8 mouse cellular contexts compared by ENCODE assay signal in genomic region chr4:133002896-133003295, GRCm38 (mm10). TPM values are rescaled to one million over a fixed set of nuclear protein-coding genes. Genes with fewer than 3 reads are reported as not detected.
DNase-seq lines count a peak whose midpoint lies in the region; ATAC-seq lines count a peak whose summit lies in the region.

No protein-coding gene starts in this region.

- H3K4me1 ChIP-seq in neural tube, embryonic 12.5 days: peaks cover 19% of the 10 kb centered on the region
- H3K4me1 ChIP-seq in hindbrain, embryonic 11.5 days (replicated peaks; ENCODE audit: control insufficient read depth, insufficient read depth, low read length): peaks cover 4% of the 10 kb centered on the region
- H3K4me1 ChIP-seq in neural tube, embryonic 13.5 days (replicated peaks): peaks cover 16% of the 10 kb centered on the region

- no peak overlapping the region for H3K27ac ChIP-seq in neural tube, embryonic 12.5 days
- H3K27ac ChIP-seq in hindbrain, embryonic 11.5 days (ENCODE audit: low read depth, low read length): peak overlapping the region; percentile 14; the same call in 1 of the 2 replicates
- H3K27ac ChIP-seq in neural tube, embryonic 13.5 days (replicated peaks): peak overlapping the region; percentile 71

- no peaks in the 10 kb centered on the region for H3K9me3 ChIP-seq in neural tube, embryonic 12.5 days
- H3K9me3 ChIP-seq in hindbrain, embryonic 11.5 days (ENCODE audit: control insufficient read depth, low read length): no peaks in the 10 kb centered on the region
- no peaks in the 10 kb centered on the region for H3K9me3 ChIP-seq in neural tube, embryonic 13.5 days

- H3K4me2 ChIP-seq in neural tube, embryonic 12.5 days (replicated peaks): 0 out of 2 replicates have a peak overlapping the region, but pooled peaks have one; percentile 22
- H3K4me2 ChIP-seq in hindbrain, embryonic 11.5 days (replicated peaks; ENCODE audit: low read depth, low read length): no peak overlapping the region
- H3K4me2 ChIP-seq in neural tube, embryonic 13.5 days: no peak overlapping the region

- no peak for ATAC-seq in neural tube, embryonic 12.5 days (ENCODE audit: low FRiP score, low read depth)
- ATAC-seq in hindbrain, embryonic 11.5 days (ENCODE audit: low FRiP score): no peak
- peak; percentile 28; the same call in 1 of the 2 replicates for ATAC-seq in neural tube, embryonic 13.5 days (ENCODE audit: low read depth)
- ATAC-seq in erythroblast, adult 5-6 weeks (replicated peaks; ENCODE audit: low FRiP score, poor library complexity, severe bottlenecking): no peak

- H3K36me3 ChIP-seq in neural tube, embryonic 12.5 days: no peaks in the 10 kb centered on the region
- H3K36me3 ChIP-seq in hindbrain, embryonic 11.5 days (ENCODE audit: control insufficient read depth, insufficient read depth, low read length): no peaks in the 10 kb centered on the region
- no peaks in the 10 kb centered on the region for H3K36me3 ChIP-seq in neural tube, embryonic 13.5 days

- H3K9ac ChIP-seq in neural tube, embryonic 12.5 days: no peak overlapping the region
- H3K9ac ChIP-seq in hindbrain, embryonic 11.5 days (ENCODE audit: low read depth, low read length): no peak overlapping the region
- H3K9ac ChIP-seq in neural tube, embryonic 13.5 days: no peak overlapping the region

- 37% methylated on average over 10 of the region's 10 CpGs for WGBS in neural tube, embryonic 12.5 days
- 45% methylated on average over 10 of the region's 10 CpGs for WGBS in hindbrain, embryonic 11.5 days
- 24% methylated on average over 10 of the region's 10 CpGs for WGBS in neural tube, embryonic 13.5 days

- H3K27me3 ChIP-seq in neural tube, embryonic 12.5 days (replicated peaks): no peaks in the 10 kb centered on the region
- H3K27me3 ChIP-seq in hindbrain, embryonic 11.5 days (ENCODE audit: control insufficient read depth, insufficient read depth, low read length): no peaks in the 10 kb centered on the region
- no peaks in the 10 kb centered on the region for H3K27me3 ChIP-seq in neural tube, embryonic 13.5 days

- peak; percentile 39 to 73 for DNase-seq in adrenal gland, adult (ENCODE audit: inconsistent age in 2 of 2, low spot score in 1 of 2)
- no peak for DNase-seq in adrenal gland, adult 8-10 months
- no peak for DNase-seq in neural tube, embryonic 10.5 days (ENCODE audit: extremely low spot score, low spot score)
- DNase-seq in hindbrain, embryonic 11.5 days (ENCODE audit: low spot score): peak; percentile 47
- DNase-seq in urinary bladder, adult 18-20 months (ENCODE audit: low spot score in 2 of 2): no peak

- no peak overlapping the region for H3K4me3 ChIP-seq in neural tube, embryonic 12.5 days
- no peak overlapping the region for H3K4me3 ChIP-seq in hindbrain, embryonic 11.5 days (ENCODE audit: low read depth, low read length)
- H3K4me3 ChIP-seq in neural tube, embryonic 13.5 days: no peak overlapping the region

RNA-seq across cellular contexts. Expression of gene Ahdc1, which starts 8.2 kb away (rescaled TPM):
- 100 to 1,000 TPM in 1 of 4 experiments, 10 to 100 TPM in 3; 72.0 to 109 (median 82.9) TPM for total RNA-seq in adrenal gland, adult 8-10 months (2022)
- 10.5 TPM in 2 replicates for polyA plus RNA-seq in neural tube, embryonic 12.5 days (2016; fragmentation: Nextera tagmentation; extraction: Ambion mirVana)
- polyA plus RNA-seq in hindbrain, embryonic 11.5 days (2014; fragmentation: Nextera tagmentation; extraction: Ambion mirVana): 6.8 and 9.0 TPM in 2 replicates
- 9.4 and 9.9 TPM in 2 replicates for polyA plus RNA-seq in neural tube, embryonic 13.5 days (2015; fragmentation: Nextera tagmentation; extraction: Ambion mirVana)
- 1.2 and 10.2 TPM in 2 replicates for total RNA-seq in erythroblast, adult 5-6 weeks (2015; ENCODE audit: low replicate concordance)
- 0.17 and 4.2 TPM in 2 replicates for total RNA-seq in erythroblast, adult 5-6 weeks (2017; ENCODE audit: low replicate concordance)

RNA-seq across cellular contexts. Expression of gene Fgr, which starts 29.0 kb away (rescaled TPM):
- under 1 TPM; 0.42 to 0.92 (median 0.64) TPM for total RNA-seq in adrenal gland, adult 8-10 months (2022)
- polyA plus RNA-seq in neural tube, embryonic 12.5 days (2016; fragmentation: Nextera tagmentation; extraction: Ambion mirVana): 0.22 and 0.28 TPM in 2 replicates
- polyA plus RNA-seq in hindbrain, embryonic 11.5 days (2014; fragmentation: Nextera tagmentation; extraction: Ambion mirVana): 0.08 and 0.34 TPM in 2 replicates
- not detected in 2 replicates for polyA plus RNA-seq in neural tube, embryonic 13.5 days (2015; fragmentation: Nextera tagmentation; extraction: Ambion mirVana)
- 12.1 and 21.5 TPM in 2 replicates for total RNA-seq in erythroblast, adult 5-6 weeks (2015; ENCODE audit: low replicate concordance)
- 13.4 and 18.7 TPM in 2 replicates for total RNA-seq in erythroblast, adult 5-6 weeks (2017; ENCODE audit: low replicate concordance)

Comparison
In these comparisons a context has a peak if more than half of its experiments do, and no peak if none do; other contexts are left out.
1. DNase-seq: peak in adrenal gland, adult (2 of 2) and hindbrain, embryonic 11.5 days (single experiment); none in adrenal gland, adult 8-10 months (single experiment), neural tube, embryonic 10.5 days (single experiment) and urinary bladder, adult 18-20 months (0 of 2).